Mouse (Mus musculus): ENCODE measurements around the gene Slc18b1.
"Not testable (repeated sequence)": the region's sequence is repeated elsewhere in the genome, so short reads cannot be mapped to it uniquely, and the experiment has no call there.

DNA sequence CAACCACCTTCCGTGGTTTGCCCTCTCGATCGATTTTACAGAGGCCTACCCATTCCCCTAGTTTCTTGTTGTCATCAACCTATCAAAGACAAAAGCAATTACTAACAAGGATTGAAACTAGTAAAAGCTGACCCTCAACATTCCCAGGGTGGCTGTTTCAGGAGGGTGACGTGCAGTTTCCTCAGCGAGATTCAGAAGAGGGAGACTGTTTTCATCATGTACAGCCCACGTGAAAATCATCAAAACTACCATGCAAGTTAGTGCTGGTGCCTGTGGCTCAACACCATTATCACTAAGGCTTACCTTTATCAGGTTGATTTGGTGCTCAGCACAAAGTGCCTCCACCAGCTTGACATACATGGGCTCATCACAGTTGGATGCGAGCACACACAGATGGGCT lies 11.2 kb upstream of the Slc18b1 start:
- not testable (repeated sequence) for TF ChIP-seq CTCF (IDR thresholded peaks at IDR 0.05; ENCODE audit: low read depth, low read length); TAL1 (conservative IDR thresholded peaks at IDR 0.05; ENCODE audit: low read depth, low read length); GATA1 (IDR thresholded peaks at IDR 0.05; ENCODE audit: borderline replicate concordance, low read length); GATA2 (IDR thresholded peaks at IDR 0.05; ENCODE audit: borderline replicate concordance, low read depth, low read length)

Measured in G1E (cell line).